Mouse (Mus musculus) myocyte (in vitro differentiated cells): ENCODE results near the gene Cdc25b. TPM values are rescaled to one million over a fixed set of nuclear protein-coding genes. Genes with fewer than 3 reads are reported as not detected.
A peak's percentile ranks its signal among the peaks of the same experiment; 100 is the strongest.

Source experiments
- H3K27me3 ChIP-seq: one replicate; pipeline ENCODE4 v1.6.1; 2011; ENCODE audit not compliant: control insufficient read depth, insufficient read depth, insufficient read length
- H3K36me3 ChIP-seq: one replicate; pipeline ENCODE4 v1.6.1; 2011; ENCODE audit not compliant: control insufficient read depth, insufficient read depth
- H3K4me2 ChIP-seq: one replicate; pipeline ENCODE4 v1.6.1; 2011; ENCODE audit warnings: low read depth, control low read depth
- H3K4me3 ChIP-seq: one replicate; pipeline ENCODE4 v1.5.1; 2011; ENCODE audit warnings: mild to moderate bottlenecking, control low read depth, moderate library complexity
- H3K79me2 ChIP-seq: one replicate; pipeline ENCODE4 v1.6.1; 2011; ENCODE audit not compliant: control insufficient read depth, insufficient read depth
- H3ac ChIP-seq: one replicate; pipeline ENCODE4 v1.6.1; 2011; ENCODE audit not compliant: control insufficient read depth, insufficient read length
- CEBPB ChIP-seq: IDR thresholded peaks from 2 replicates; pipeline ENCODE4 v1.6.1; 2011; ENCODE audit warnings: mild to moderate bottlenecking, moderate library complexity; ENCODE audit not compliant: poor library complexity, insufficient read depth, severe bottlenecking
- E2F4 ChIP-seq: IDR thresholded peaks from one replicate; pipeline ENCODE4 v1.6.1; 2011; ENCODE audit warnings: mild to moderate bottlenecking, control low read depth, moderate library complexity; ENCODE audit not compliant: insufficient read depth
- MAX ChIP-seq: IDR thresholded peaks from one replicate; pipeline ENCODE4 v1.6.1; 2011; ENCODE audit warnings: low read depth, mild to moderate bottlenecking, control low read depth
- MYOD1 ChIP-seq, 3 experiments: IDR thresholded peaks; one replicate each; pipeline ENCODE4 v1.6.1; 2011; ENCODE audit warnings: control low read depth in 2 of 3, low read depth in 2 of 3, mild to moderate bottlenecking in 2 of 3, moderate library complexity in 1 of 3; ENCODE audit not compliant: insufficient read length in 2 of 3, control insufficient read depth in 1 of 3
- MYOG ChIP-seq, 3 experiments: IDR thresholded peaks; one replicate each; pipeline ENCODE4 v1.6.1; 2011; ENCODE audit warnings: control low read depth in 2 of 3, low read depth in 2 of 3, mild to moderate bottlenecking in 2 of 3; ENCODE audit not compliant: insufficient read length in 2 of 3, control insufficient read depth in 1 of 3, insufficient read depth in 1 of 3
- POLR2A ChIP-seq: IDR thresholded peaks from one replicate; pipeline ENCODE4 v1.6.1; 2011; ENCODE audit warnings: low read depth, mild to moderate bottlenecking, control low read depth, moderate library complexity; ENCODE audit not compliant: insufficient read length
- POLR2AphosphoS2 ChIP-seq: IDR thresholded peaks from one replicate; pipeline ENCODE4 v1.6.1; 2011; ENCODE audit warnings: low read depth, control low read depth; ENCODE audit not compliant: insufficient read length
- REST ChIP-seq: IDR thresholded peaks from one replicate; pipeline ENCODE4 v1.6.1; 2011; ENCODE audit warnings: mild to moderate bottlenecking, control low read depth, moderate library complexity; ENCODE audit not compliant: insufficient read depth, insufficient read length
- SRF ChIP-seq: IDR thresholded peaks from one replicate; pipeline ENCODE4 v1.6.1; 2011; ENCODE audit warnings: low read depth; ENCODE audit not compliant: control insufficient read depth, insufficient read length
- TCF12 ChIP-seq: IDR thresholded peaks from one replicate; pipeline ENCODE4 v1.6.1; 2011; ENCODE audit warnings: mild to moderate bottlenecking, control low read depth; ENCODE audit not compliant: poor library complexity, insufficient read depth, severe bottlenecking
- TCF3 ChIP-seq: IDR thresholded peaks from one replicate; pipeline ENCODE4 v1.6.1; 2011; ENCODE audit warnings: low read depth, control low read depth; ENCODE audit not compliant: insufficient read length
- USF1 ChIP-seq: IDR thresholded peaks from one replicate; pipeline ENCODE4 v1.6.1; 2011; ENCODE audit warnings: low read depth, mild to moderate bottlenecking, control low read depth, moderate library complexity
- polyA plus RNA-seq: library from polyadenylated mRNA; unstranded; fragments of >200 nt; fragmentation: generic; extraction: Trizol; gene quantifications from one replicate; pipeline ENCODE4 v1.2.1, GENCODE M21; 2012; ENCODE audit warnings: missing spikeins

Cdc25b gene
- polyA plus RNA-seq, 1 experiment = 58.4 TPM

GRCm38 (mm10) chr2:131174700-131175099 lies 12.0 kb upstream of the Cdc25b start:
- no peaks in the 10 kb centered on the region for H3K36me3 ChIP-seq
- H3K4me2 ChIP-seq = peak overlapping the region; percentile 93
- peaks cover 31% of the 10 kb centered on the region for H3K79me2 ChIP-seq

GRCm38 (mm10) chr2:131175286-131175944 lies 11.3 kb upstream of the Cdc25b start:
- no peak overlapping the region for H3K4me3 ChIP-seq
- no peaks in the 10 kb centered on the region for H3K36me3 ChIP-seq
- H3ac ChIP-seq = no peak overlapping the region
- peaks cover 35% of the 10 kb centered on the region for H3K79me2 ChIP-seq
- peak overlapping the region; percentile 93 for H3K4me2 ChIP-seq
- H3K27me3 ChIP-seq = no peaks in the 10 kb centered on the region
- TF ChIP-seq MYOD1 (IDR thresholded peaks at IDR 0.05; ENCODE audit: control insufficient read depth in 1 of 3, insufficient read length in 2 of 3, low read depth in 2 of 3) (no peak), MAX (no peak), E2F4 (no peak), USF1 (no peak)

More at GRCm38 (mm10) chr2:131174700-131175099, 12.0 kb upstream of the Cdc25b start:
- H3ac ChIP-seq = no peak overlapping the region
- H3K4me3 ChIP-seq = peak overlapping the region; percentile 4
- H3K27me3 ChIP-seq = no peaks in the 10 kb centered on the region
- no peak for TF ChIP-seq SRF
- TF ChIP-seq POLR2A = peak; percentile 7
- TF ChIP-seq TCF12 = no peak
- TF ChIP-seq USF1 = no peak

GRCm38 (mm10) chr2:131175945-131176309 lies 10.8 kb upstream of the Cdc25b start:
- Histone ChIP-seq H3K4me2 (no peak overlapping the region), H3K36me3 (no peaks in the 10 kb centered on the region), H3ac (no peak overlapping the region), H3K4me3 (no peak overlapping the region), H3K27me3 (no peaks in the 10 kb centered on the region), H3K79me2 (peaks cover 36% of the 10 kb centered on the region)
- TF ChIP-seq TCF12 (no peak), E2F4 (no peak), USF1 (no peak), POLR2A (no peak), TCF3 (no peak), MYOG (IDR thresholded peaks at IDR 0.05; ENCODE audit: control insufficient read depth in 1 of 3, insufficient read depth in 1 of 3, insufficient read length in 2 of 3, low read depth in 2 of 3) (no peak), CEBPB (no peak), SRF (no peak), MAX (no peak), POLR2AphosphoS2 (no peak), MYOD1 (IDR thresholded peaks at IDR 0.05; ENCODE audit: control insufficient read depth in 1 of 3, insufficient read length in 2 of 3, low read depth in 2 of 3) (no peak), REST (no peak)

- H3ac ChIP-seq = no peak overlapping the region
- TF ChIP-seq MAX (no peak), POLR2AphosphoS2 (peak; percentile 44), TCF12 (no peak)
- no peaks in the 10 kb centered on the region for H3K36me3 ChIP-seq
- no peak overlapping the region for H3K4me3 ChIP-seq
- H3K27me3 ChIP-seq = no peaks in the 10 kb centered on the region
- H3K79me2 ChIP-seq = peaks cover 36% of the 10 kb centered on the region
- no peak overlapping the region for H3K4me2 ChIP-seq
Observed at GRCm38 (mm10) chr2:131176491-131176890, 10.3 kb upstream of the Cdc25b start.

GRCm38 (mm10) chr2:131177932-131178331 lies 8.8 kb upstream of the Cdc25b start:
- H3K36me3 ChIP-seq = no peaks in the 10 kb centered on the region
- peaks cover 36% of the 10 kb centered on the region for H3K79me2 ChIP-seq
- peak overlapping the region; percentile 92 for H3K4me2 ChIP-seq
- no peaks in the 10 kb centered on the region for H3K27me3 ChIP-seq
- TF ChIP-seq USF1 (peak; percentile 5), REST (no peak), POLR2A (no peak), POLR2AphosphoS2 (peak; percentile 47)
- peak overlapping the region; percentile 80 for H3K4me3 ChIP-seq
- peak overlapping the region; percentile 58 for H3ac ChIP-seq

- H3K4me3 ChIP-seq = peak overlapping the region; percentile 80
- H3ac ChIP-seq = peak overlapping the region; percentile 58
- no peaks in the 10 kb centered on the region for H3K27me3 ChIP-seq
- peaks cover 36% of the 10 kb centered on the region for H3K79me2 ChIP-seq
- TF ChIP-seq REST (no peak), MYOG (IDR thresholded peaks at IDR 0.05; ENCODE audit: control insufficient read depth in 1 of 3, insufficient read depth in 1 of 3, insufficient read length in 2 of 3, low read depth in 2 of 3) (no peak), TCF3 (no peak), CEBPB (no peak), MYOD1 (IDR thresholded peaks at IDR 0.05; ENCODE audit: control insufficient read depth in 1 of 3, insufficient read length in 2 of 3, low read depth in 2 of 3) (no peak), USF1 (no peak)
- H3K4me2 ChIP-seq = peak overlapping the region; percentile 92
- no peaks in the 10 kb centered on the region for H3K36me3 ChIP-seq
Observed at GRCm38 (mm10) chr2:131178828-131179245, 7.9 kb upstream of the Cdc25b start.
